14 mouse cellular contexts compared by ENCODE assay signal in the genomic region with DNA sequence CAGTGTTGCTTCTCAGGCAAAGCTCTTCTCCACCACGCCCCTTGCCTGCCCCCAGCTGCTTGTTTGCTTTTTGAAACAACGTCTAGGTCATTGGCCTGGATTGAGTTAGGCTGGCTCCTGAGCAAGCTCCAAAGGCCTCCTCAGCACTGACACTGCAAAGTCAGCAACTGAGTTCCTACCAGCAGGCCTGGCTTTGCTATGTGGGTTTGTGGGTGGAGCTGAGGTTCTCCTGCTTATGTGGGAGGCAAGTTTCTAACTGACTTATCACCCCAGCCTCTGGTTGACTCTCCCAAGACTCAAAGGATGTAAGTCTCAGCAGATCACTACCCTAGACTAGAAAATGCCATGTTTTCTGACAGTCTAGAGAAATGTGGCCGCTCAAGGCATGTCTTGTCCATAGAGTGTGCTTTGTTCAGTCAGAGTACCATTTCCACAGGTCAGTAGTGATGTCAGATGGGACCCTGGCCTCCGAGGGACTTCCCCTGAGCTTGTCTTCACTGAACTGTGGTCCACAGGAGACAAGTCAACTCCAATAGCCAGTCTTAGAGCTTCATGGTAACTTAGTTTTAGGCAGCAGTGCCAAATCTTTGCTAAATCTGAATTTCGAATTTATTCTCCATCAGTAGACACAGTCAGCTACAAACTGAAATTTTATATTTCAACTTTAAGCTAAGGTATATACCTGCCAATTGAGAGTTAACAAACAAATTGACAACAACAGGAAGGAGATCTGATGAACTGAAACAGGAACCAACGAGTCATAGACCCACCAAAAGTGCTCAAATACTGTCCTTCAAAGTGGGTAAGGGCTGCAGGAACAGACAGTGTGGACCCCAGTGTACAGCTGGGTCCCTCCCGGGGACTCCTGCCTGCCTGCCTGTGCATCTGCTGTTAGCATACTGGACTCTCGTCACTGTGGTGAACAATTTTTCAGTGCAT. TPM values are rescaled to one million over a fixed set of nuclear protein-coding genes. Genes with fewer than 3 reads are reported as not detected.
DNase-seq lines count a peak whose midpoint lies in the region; ATAC-seq and TF ChIP-seq lines count a peak whose summit lies in the region.
"Had no signal": no experiment of that assay in that cellular context is flagged by ENCODE, and none has a peak within 500 bp of the region (broad histone marks: within the 10 kb centered on the region; RNA-seq: fewer than 3 reads in every experiment).

No protein-coding gene starts in this region.

- H3K27ac ChIP-seq in MEL (ENCODE audit: control insufficient read depth, low read depth, low read length) = no peak overlapping the region
- H3K27ac ChIP-seq: midbrain, embryonic 15.5 days had no signal

- TF ChIP-seq EP300 in MEL (IDR thresholded peaks at IDR 0.05; ENCODE audit: low read depth in 1 of 2, low read length in 2 of 2) = no peak

- ATAC-seq in erythroblast, adult 5-6 weeks (replicated peaks; ENCODE audit: low FRiP score, poor library complexity, severe bottlenecking) = no peak
- ATAC-seq: midbrain, embryonic 15.5 days; Patski had no signal

- no peaks in the 10 kb centered on the region for H3K9me3 ChIP-seq in MEL (replicated peaks; ENCODE audit: insufficient read depth, low read length)
- H3K9me3 ChIP-seq: midbrain, embryonic 15.5 days had no signal

- no peaks in the 10 kb centered on the region for H3K36me3 ChIP-seq in MEL (ENCODE audit: control insufficient read depth in 1 of 2, insufficient read depth in 2 of 2, low read length in 2 of 2)
- H3K36me3 ChIP-seq: midbrain, embryonic 15.5 days had no signal

- no peak for TF ChIP-seq POLR2A in MEL (IDR thresholded peaks at IDR 0.05; ENCODE audit: control insufficient read depth in 1 of 2, insufficient read depth in 1 of 2, low read depth in 1 of 2, low read length in 2 of 2, poor library complexity in 1 of 2)

- no peak overlapping the region for H3K4me3 ChIP-seq in MEL (ENCODE audit: control insufficient read depth in 1 of 2, insufficient read depth in 1 of 2, low read depth in 2 of 2, low read length in 2 of 2)
- H3K4me3 ChIP-seq: midbrain, embryonic 15.5 days had no signal

- TF ChIP-seq CTCF in MEL (IDR thresholded peaks at IDR 0.05 in 2 of 3, conservative IDR thresholded peaks at IDR 0.05 in 1 of 3; ENCODE audit: control insufficient read depth in 1 of 3, insufficient read depth in 1 of 3, low read depth in 2 of 3, low read length in 3 of 3, poor library complexity in 1 of 3, severe bottlenecking in 1 of 3) = no peak

- no peak for TF ChIP-seq RAD21 in MEL (IDR thresholded peaks at IDR 0.05; ENCODE audit: low read depth, low read length)

- H3K9ac ChIP-seq in MEL (ENCODE audit: control insufficient read depth, low read depth, low read length, poor library complexity, severe bottlenecking) = no peak overlapping the region
- H3K9ac ChIP-seq: midbrain, embryonic 15.5 days had no signal

- H3K4me1 ChIP-seq in MEL (ENCODE audit: control insufficient read depth in 1 of 2, insufficient read depth in 2 of 2, low read length in 2 of 2) = no peaks in the 10 kb centered on the region
- H3K4me1 ChIP-seq: midbrain, embryonic 15.5 days had no signal

- no peaks in the 10 kb centered on the region for H3K79me2 ChIP-seq in MEL (ENCODE audit: control insufficient read depth, insufficient read depth, low read length, poor library complexity)

- peak; percentile 6 for DNase-seq in adrenal gland, postnatal 10 days
- no peak for DNase-seq in adrenal gland, postnatal 4 days (ENCODE audit: low spot score in 2 of 2)
- DNase-seq in MEL (ENCODE audit: low read depth, low spot score) = peak; percentile 19
- DNase-seq in kidney, postnatal 14 days = peak; percentile 20
- peak; percentile 16 for DNase-seq in lung, postnatal 25 days (ENCODE audit: low spot score)
- no peak for DNase-seq in gastrocnemius, postnatal 10 days
- no peak for DNase-seq in cerebellum, adult 11 months
- DNase-seq: adrenal gland, postnatal 36 days; cerebellum, postnatal 25 days; heart, postnatal 14 days; thymus, postnatal 4 days had no signal

- H3K27me3 ChIP-seq in MEL (ENCODE audit: control insufficient read depth in 1 of 2, insufficient read depth in 2 of 2, low read length in 2 of 2) = peaks cover 0 to 13% of the 10 kb centered on the region in 2 experiments; a peak in 3 of 4 replicates
- H3K27me3 ChIP-seq: midbrain, embryonic 15.5 days had no signal

TF ChIP-seq in MEL, 35 proteins besides CTCF, POLR2A, EP300 and RAD21:
- TF ChIP-seq UBTF (IDR thresholded peaks at IDR 0.05; ENCODE audit: borderline replicate concordance, insufficient read depth, low read depth, low read length) = no peak

RNA-seq across cellular contexts. Expression of a gene that starts 44.5 kb away (rescaled TPM):
- total RNA-seq in adrenal gland, postnatal 10 days (2021) = 100 to 1,000 TPM; 171 to 172 TPM
- total RNA-seq in adrenal gland, postnatal 4 days (2021) = 100 to 1,000 TPM in 1 of 2 experiments, 10 to 100 TPM in 1; 98.1 to 101 TPM
- 137 and 142 TPM in 2 replicates for total RNA-seq in MEL (2012; rRNA removed)
- polyA plus RNA-seq in MEL (2012; ENCODE audit: insufficient read depth in 1 of 2, insufficient read length in 2 of 2, low read depth in 1 of 2, low replicate concordance in 2 of 2, missing spikeins in 1 of 2) = 100 to 1,000 TPM; 189 to 210 TPM
- 10 to 100 TPM; 55.8 to 56.1 TPM for total RNA-seq in gastrocnemius, postnatal 10 days (2021)
- 30.3 and 40.0 TPM in 2 replicates for total RNA-seq in erythroblast, adult 5-6 weeks (2015; ENCODE audit: low replicate concordance)
- 44.6 and 48.1 TPM in 2 replicates for total RNA-seq in erythroblast, adult 5-6 weeks (2017; ENCODE audit: low replicate concordance)

RNA-seq across cellular contexts. Expression of a gene that starts 53.5 kb away (rescaled TPM):
- 100 to 1,000 TPM; 569 to 676 TPM for total RNA-seq in adrenal gland, postnatal 10 days (2021)
- 100 to 1,000 TPM; 380 to 432 TPM for total RNA-seq in adrenal gland, postnatal 4 days (2021)
- total RNA-seq in MEL (2012; rRNA removed) = 521 and 561 TPM in 2 replicates
- 100 to 1,000 TPM in 1 of 2 experiments, not detected in 1; 225 TPM for polyA plus RNA-seq in MEL (2012; ENCODE audit: insufficient read depth in 1 of 2, insufficient read length in 2 of 2, low read depth in 1 of 2, low replicate concordance in 2 of 2, missing spikeins in 1 of 2)
- total RNA-seq in gastrocnemius, postnatal 10 days (2021) = 1,000 to 10,000 TPM in 1 of 2 experiments, 100 to 1,000 TPM in 1; 862 to 1,143 TPM
- 128 and 133 TPM in 2 replicates for total RNA-seq in erythroblast, adult 5-6 weeks (2015; ENCODE audit: low replicate concordance)
- total RNA-seq in erythroblast, adult 5-6 weeks (2017; ENCODE audit: low replicate concordance) = 99.0 and 117 TPM in 2 replicates

Comparison
In these comparisons a context has a peak if more than half of its experiments do, and no peak if none do; other contexts are left out.
1. DNase-seq: peak in adrenal gland, postnatal 10 days (single experiment), MEL (single experiment), kidney, postnatal 14 days (single experiment) and lung, postnatal 25 days (single experiment); none in adrenal gland, postnatal 4 days (0 of 2), gastrocnemius, postnatal 10 days (single experiment) and cerebellum, adult 11 months (single experiment).